Comparison of ENCODE assay signal across 22 mouse cellular contexts in genomic region chr3:32908400-32908799, GRCm38 (mm10).
DNase-seq lines count a peak whose midpoint lies in the region; ATAC-seq lines count a peak whose summit lies in the region.
"Had no signal": no experiment of that assay in that cellular context is flagged by ENCODE, and none has a peak within 500 bp of the region (broad histone marks: within the 10 kb centered on the region; RNA-seq: fewer than 3 reads in every experiment).

No protein-coding gene starts in this region.

- no peak overlapping the region for H3K4me3 ChIP-seq in heart, embryonic 12.5 days
- H3K4me3 ChIP-seq in heart, embryonic 16.5 days (ENCODE audit: low read length): no peak overlapping the region
- no peak overlapping the region for H3K4me3 ChIP-seq in forebrain, embryonic 15.5 days
- H3K4me3 ChIP-seq: embryonic facial prominence, embryonic 10.5 days; forebrain, embryonic 13.5 days; gastrocnemius, adult 2 months; hindbrain, embryonic 15.5 days had no signal

- no peaks in the 10 kb centered on the region for H3K27me3 ChIP-seq in heart, embryonic 12.5 days (replicated peaks)
- H3K27me3 ChIP-seq in heart, embryonic 16.5 days (ENCODE audit: control insufficient read depth, insufficient read depth, low read length): no peaks in the 10 kb centered on the region
- no peaks in the 10 kb centered on the region for H3K27me3 ChIP-seq in forebrain, embryonic 15.5 days
- H3K27me3 ChIP-seq: forebrain, embryonic 13.5 days; hindbrain, embryonic 15.5 days had no signal

- ATAC-seq in heart, embryonic 12.5 days (ENCODE audit: insufficient number of reproducible peaks, low FRiP score): peak; percentile 57
- ATAC-seq in heart, embryonic 16.5 days (replicated peaks; ENCODE audit: extremely low read depth, insufficient read depth, low FRiP score): peak; percentile 86
- ATAC-seq in forebrain, embryonic 15.5 days (replicated peaks): no peak
- ATAC-seq: CD4-positive, CD25-positive, alpha-beta regulatory T cell, adult 4 months; forebrain, embryonic 13.5 days; inflammation-experienced regulatory T-cells, adult 6 months had no signal

- no peaks in the 10 kb centered on the region for H3K9me3 ChIP-seq in heart, embryonic 12.5 days (replicated peaks)
- no peaks in the 10 kb centered on the region for H3K9me3 ChIP-seq in heart, embryonic 16.5 days (replicated peaks; ENCODE audit: control insufficient read depth, low read length)
- no peaks in the 10 kb centered on the region for H3K9me3 ChIP-seq in forebrain, embryonic 15.5 days
- H3K9me3 ChIP-seq: embryonic facial prominence, embryonic 10.5 days; forebrain, embryonic 13.5 days; G1E; hindbrain, embryonic 15.5 days had no signal

- intact Hi-C loops in heart, postnatal 25 days (cut with DNase I): no loop called here

- peak; percentile 89 for DNase-seq in heart, adult 11 months
- DNase-seq in heart, postnatal 25 days (ENCODE audit: low spot score): no peak
- peak; percentile 13 for DNase-seq in heart, postnatal 4 days
- DNase-seq in lung, adult 18-20 months: no peak
- no peak for DNase-seq in kidney, postnatal 14 days
- DNase-seq: adrenal gland, adult 8-10 months; adrenal gland, postnatal 36 days; B cell, adult 2 months; cerebellum, adult 2 months; cerebellum, postnatal 10 days; gastrocnemius, adult 2 months; gastrocnemius, postnatal 25 days; kidney, adult 11 months had no signal

- peaks cover 56% of the 10 kb centered on the region for H3K4me1 ChIP-seq in heart, embryonic 12.5 days (replicated peaks)
- peaks cover 46% of the 10 kb centered on the region for H3K4me1 ChIP-seq in heart, embryonic 16.5 days (ENCODE audit: control insufficient read depth, insufficient read depth, low read length)
- H3K4me1 ChIP-seq in forebrain, embryonic 15.5 days: peaks cover 13% of the 10 kb centered on the region
- H3K4me1 ChIP-seq: hindbrain, embryonic 15.5 days had no signal

- H3K4me2 ChIP-seq in heart, embryonic 12.5 days: peak overlapping the region; percentile 23
- no peak overlapping the region for H3K4me2 ChIP-seq in heart, embryonic 16.5 days (ENCODE audit: low read depth, low read length)
- no peak overlapping the region for H3K4me2 ChIP-seq in forebrain, embryonic 15.5 days (replicated peaks)
- H3K4me2 ChIP-seq: forebrain, embryonic 13.5 days; hindbrain, embryonic 15.5 days had no signal

- 35% methylated on average over 3 of the region's 3 CpGs for WGBS in heart, embryonic 12.5 days
- 35% methylated on average over 3 of the region's 3 CpGs for WGBS in heart, embryonic 16.5 days
- 80% methylated on average over 3 of the region's 3 CpGs for WGBS in forebrain, embryonic 15.5 days

- no peak overlapping the region for H3K9ac ChIP-seq in heart, embryonic 12.5 days
- no peak overlapping the region for H3K9ac ChIP-seq in heart, embryonic 16.5 days (ENCODE audit: low read length)
- H3K9ac ChIP-seq in forebrain, embryonic 15.5 days (replicated peaks): no peak overlapping the region
- H3K9ac ChIP-seq: forebrain, embryonic 13.5 days; hindbrain, embryonic 15.5 days had no signal

- peak overlapping the region; percentile 83 for H3K27ac ChIP-seq in heart, embryonic 12.5 days (ENCODE audit: poor library complexity, severe bottlenecking)
- H3K27ac ChIP-seq in heart, embryonic 16.5 days (ENCODE audit: low read length): peak overlapping the region; percentile 88
- no peak overlapping the region for H3K27ac ChIP-seq in forebrain, embryonic 15.5 days (replicated peaks)
- H3K27ac ChIP-seq: embryonic facial prominence, embryonic 10.5 days; forebrain, embryonic 13.5 days; gastrocnemius, adult 2 months; hindbrain, embryonic 15.5 days had no signal

- peaks cover 28% of the 10 kb centered on the region for H3K36me3 ChIP-seq in heart, embryonic 12.5 days
- H3K36me3 ChIP-seq in heart, embryonic 16.5 days (ENCODE audit: control insufficient read depth, insufficient read depth): 0 out of 2 replicates have a peak, but pooled peaks cover 10% of the 10 kb centered on the region
- no peaks in the 10 kb centered on the region for H3K36me3 ChIP-seq in forebrain, embryonic 15.5 days
- H3K36me3 ChIP-seq: embryonic facial prominence, embryonic 10.5 days; G1E had no signal

Comparison
In these comparisons a context has a peak if more than half of its experiments do, and no peak if none do; other contexts are left out.
1. DNase-seq: peak in heart, adult 11 months (single experiment) and heart, postnatal 4 days (single experiment); none in heart, postnatal 25 days (single experiment), lung, adult 18-20 months (0 of 2) and kidney, postnatal 14 days (single experiment).